Mouse (Mus musculus) cerebellum, adult 2 months (tissue): Measurements from ENCODE around the gene Noc2l. TPM values are rescaled to one million over a fixed set of nuclear protein-coding genes. Genes with fewer than 3 reads are reported as not detected.

ENCODE experiments used
- DNase-seq, 2 experiments: peaks; one replicate each; pipeline ENCODE4 v3.0.0; 2021
- H3K27ac ChIP-seq: fragments of 200-500 bp; 2 replicates; pipeline ENCODE4 v1.5.1; 2012; ENCODE audit warnings: low read length, control low read depth, inconsistent platforms; ENCODE audit not compliant: insufficient read depth
- H3K27me3 ChIP-seq: fragments of 200-500 bp; 2 replicates; pipeline ENCODE4 v1.6.1; 2012; ENCODE audit warnings: inconsistent platforms, mild to moderate bottlenecking, low read length, moderate library complexity; ENCODE audit not compliant: control insufficient read depth, insufficient read depth
- H3K4me1 ChIP-seq: fragments of 200-500 bp; 2 replicates; pipeline ENCODE4 v1.6.1; 2011; ENCODE audit warnings: low read length; ENCODE audit not compliant: control insufficient read depth, insufficient read depth
- H3K4me3 ChIP-seq: fragments of 200-500 bp; replicated peaks from 2 replicates; pipeline ENCODE3; 2011; ENCODE audit warnings: mild to moderate bottlenecking, low read depth, low read length, control low read depth; ENCODE audit not compliant: insufficient read depth
- CTCF ChIP-seq: fragments of 200-500 bp; IDR thresholded peaks from 2 replicates; pipeline ENCODE4 v1.5.1; 2011; ENCODE audit warnings: low read depth, mild to moderate bottlenecking, control low read depth, low read length, moderate library complexity, borderline replicate concordance; ENCODE audit not compliant: insufficient read depth
- POLR2A ChIP-seq: fragments of 200-500 bp; IDR thresholded peaks from 2 replicates; pipeline ENCODE4 v1.6.1; 2011; ENCODE audit warnings: low read length, control low read depth, borderline replicate concordance; ENCODE audit not compliant: insufficient read depth
- WGBS: fragments of 180-500 bp; shearing (Covaris S2); methylation state at CpG from one replicate; pipeline ENCODE4 v1.1.7; 2018; 5-methylcytosine and 5-hydroxymethylcytosine counted together
- polyA plus RNA-seq: library from polyadenylated mRNA; depleted of rRNA; stranded (reverse); fragments of >200 nt; gene quantifications from 2 replicates; pipeline ENCODE4 v1.2.3, GENCODE M21; 2012; rRNA removed

Gene Noc2l
- polyA plus RNA-seq, 1 experiment = 73.5 TPM

DNA sequence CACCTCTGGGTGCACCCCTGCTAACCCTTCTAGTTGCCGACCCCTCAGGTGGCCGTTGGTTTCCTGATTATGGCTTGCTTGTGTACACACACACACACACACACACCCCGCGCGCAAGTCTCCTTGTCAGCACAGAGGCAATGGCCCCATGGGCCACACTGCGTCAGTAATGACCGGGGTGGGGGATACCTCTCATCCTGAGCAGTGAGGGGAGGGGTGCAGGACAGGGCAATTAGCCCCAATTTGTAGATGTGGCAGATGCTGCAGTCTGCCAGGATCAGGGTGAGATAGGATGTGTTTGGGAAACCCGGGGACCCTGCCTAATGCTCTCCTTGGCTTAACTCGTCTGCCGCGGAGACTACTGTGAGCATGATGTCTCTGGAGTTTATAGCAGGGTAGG, 13.8 kb downstream of the Noc2l start:
- Histone ChIP-seq H3K27ac (no peak overlapping the region), H3K4me3 (no peak overlapping the region), H3K4me1 (0 out of 2 replicates have a peak, but pooled peaks cover 3% of the 10 kb centered on the region), H3K27me3 (no peaks in the 10 kb centered on the region; the same call in 1 of the 2 replicates)
- no peak for DNase-seq
- TF ChIP-seq POLR2A = no peak
- TF ChIP-seq CTCF = no peak
- 77% methylated on average over 11 of the region's 11 CpGs for WGBS

DNA sequence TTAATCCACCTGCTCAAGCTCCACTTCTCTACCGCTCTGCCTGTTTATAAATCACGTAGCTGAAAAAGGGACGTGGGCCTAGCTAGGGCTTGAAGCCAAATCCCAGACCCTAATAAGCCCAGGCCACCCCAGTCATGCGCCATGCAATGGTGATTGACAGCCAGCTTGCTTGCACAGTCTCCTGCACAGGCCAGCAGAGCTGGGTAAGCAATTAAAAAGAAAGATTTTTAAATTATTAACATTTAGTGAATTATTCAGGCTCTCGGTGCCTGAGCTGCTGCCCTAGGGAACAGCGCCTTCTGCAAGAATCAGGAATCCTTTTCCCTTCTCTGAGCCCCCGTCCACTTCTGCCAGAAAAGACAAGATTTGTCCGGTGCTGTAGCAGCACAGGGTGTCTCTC, 15.3 kb downstream of the Noc2l start:
- Histone ChIP-seq H3K4me3 (no peak overlapping the region), H3K27ac (no peak overlapping the region), H3K27me3 (no peaks in the 10 kb centered on the region; the same call in 1 of the 2 replicates), H3K4me1 (0 out of 2 replicates have a peak, but pooled peaks cover 3% of the 10 kb centered on the region)
- DNase-seq = no peak
- 58% methylated on average over 8 of the region's 8 CpGs for WGBS
- TF ChIP-seq POLR2A (no peak), CTCF (no peak)

DNA sequence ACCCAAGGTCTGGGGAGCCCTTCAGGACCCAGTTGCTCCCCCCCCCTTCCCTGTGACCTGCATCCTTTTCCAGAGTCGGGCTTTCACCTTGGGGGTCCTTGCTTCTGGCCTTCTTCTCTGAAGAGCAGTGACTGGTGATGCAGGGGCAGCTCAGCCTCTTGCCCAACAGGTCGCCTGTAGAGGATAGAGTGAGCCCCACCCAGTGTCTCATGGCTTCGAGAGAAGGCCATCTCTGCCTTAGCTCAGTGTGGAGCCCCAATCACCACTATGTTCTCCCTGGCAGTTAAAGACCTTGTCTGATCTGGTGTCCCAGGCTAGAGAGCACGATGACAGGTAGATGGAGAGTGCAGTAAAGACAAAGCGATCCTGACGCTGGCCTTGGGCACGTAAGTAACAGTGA, 16.3 kb downstream of the Noc2l start:
- Histone ChIP-seq H3K4me1 (0 out of 2 replicates have a peak, but pooled peaks cover 3% of the 10 kb centered on the region), H3K4me3 (no peak overlapping the region), H3K27ac (no peak overlapping the region), H3K27me3 (no peaks in the 10 kb centered on the region; the same call in 1 of the 2 replicates)
- no peak for DNase-seq
- 35% methylated on average over 7 of the region's 7 CpGs for WGBS
- no peak for TF ChIP-seq CTCF
- TF ChIP-seq POLR2A = no peak

DNA sequence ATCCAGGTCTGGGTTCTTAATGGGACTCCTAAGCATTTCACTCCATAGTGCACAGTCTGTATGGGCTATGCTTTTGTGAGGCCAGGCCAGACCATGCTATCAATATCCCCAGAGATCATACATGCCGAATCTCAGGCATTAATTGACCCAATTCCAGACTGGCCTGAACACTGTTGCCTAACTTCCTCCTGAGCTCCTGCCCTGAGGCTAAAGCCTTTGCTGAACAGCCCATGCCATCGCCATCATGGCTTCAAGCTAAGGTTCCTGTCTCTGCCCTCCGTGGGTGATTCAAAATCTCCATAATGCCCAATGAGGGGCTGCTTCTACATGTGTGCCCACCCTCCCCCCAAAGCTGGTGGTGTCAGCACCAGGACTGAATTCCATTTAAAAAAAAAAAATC, 16.8 kb downstream of the Noc2l start:
- WGBS = 50% methylated on average over 3 of the region's 3 CpGs
- Histone ChIP-seq H3K4me3 (no peak overlapping the region), H3K4me1 (0 out of 2 replicates have a peak, but pooled peaks cover 3% of the 10 kb centered on the region), H3K27ac (no peak overlapping the region), H3K27me3 (no peaks in the 10 kb centered on the region; the same call in 1 of the 2 replicates)
- no peak for TF ChIP-seq CTCF
- TF ChIP-seq POLR2A = no peak
- DNase-seq = no peak

DNA sequence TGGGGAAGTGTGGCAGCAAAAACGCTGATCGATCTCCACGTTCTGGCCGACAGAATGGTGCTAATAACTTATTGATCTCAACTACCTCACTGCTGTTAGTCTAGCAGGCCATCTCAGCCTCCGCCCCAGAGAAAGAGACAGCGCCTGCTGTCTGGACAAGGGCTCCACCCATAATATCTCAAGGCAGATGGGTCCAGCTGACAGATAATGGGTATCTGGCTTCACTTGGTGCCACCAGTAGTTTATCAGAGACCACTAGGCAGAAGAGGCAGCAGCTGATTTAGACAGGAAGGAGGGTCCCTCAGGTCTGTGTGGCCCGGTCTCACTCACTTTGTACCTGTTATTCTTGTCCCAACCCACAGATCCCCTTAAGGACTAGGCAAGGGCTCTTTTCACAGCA, 17.2 kb downstream of the Noc2l start:
- Histone ChIP-seq H3K27ac (no peak overlapping the region), H3K4me3 (no peak overlapping the region), H3K27me3 (no peaks in the 10 kb centered on the region; the same call in 1 of the 2 replicates), H3K4me1 (0 out of 2 replicates have a peak, but pooled peaks cover 3% of the 10 kb centered on the region)
- TF ChIP-seq CTCF (no peak), POLR2A (no peak)
- DNase-seq = no peak
- 63% methylated on average over 7 of the region's 7 CpGs for WGBS

DNA sequence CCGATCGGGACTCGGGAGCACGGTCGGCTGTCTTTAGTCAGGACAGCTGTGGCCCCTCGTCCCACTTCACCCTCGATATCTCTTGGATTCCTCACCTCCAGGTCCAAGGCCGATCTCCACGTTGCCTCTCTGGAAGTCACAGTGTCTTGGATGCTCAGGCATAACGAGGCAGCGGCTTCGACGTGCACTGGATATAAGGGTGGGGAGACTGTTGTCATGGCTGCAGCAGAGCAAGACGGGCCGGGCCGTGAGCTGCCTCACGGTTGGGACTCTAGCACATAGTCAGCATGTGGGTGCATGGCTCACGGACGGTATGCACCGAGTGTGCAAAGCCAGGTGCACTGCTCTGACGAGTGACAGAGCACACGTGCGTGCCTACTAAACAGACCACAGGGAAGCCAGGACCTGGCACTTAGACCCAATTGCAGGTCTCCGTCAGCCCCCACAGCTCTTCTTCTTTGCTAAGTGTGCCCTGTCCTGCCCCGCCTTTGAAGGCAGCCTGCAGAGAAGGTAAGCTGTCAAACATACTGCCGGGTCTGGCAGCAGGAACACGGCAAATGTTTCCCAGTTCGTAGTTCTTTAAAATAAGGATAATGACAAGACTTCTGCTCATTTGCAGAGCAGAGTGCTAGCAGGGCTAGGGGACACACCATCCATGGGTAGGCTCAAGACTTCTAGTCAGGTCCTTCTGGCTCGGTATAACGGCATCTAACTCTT, 18.7 kb downstream of the Noc2l start:
- H3K4me1 ChIP-seq = 0 out of 2 replicates have a peak, but pooled peaks cover 3% of the 10 kb centered on the region
- no peaks in the 10 kb centered on the region; the same call in 1 of the 2 replicates for H3K27me3 ChIP-seq
- DNase-seq = no peak
- TF ChIP-seq POLR2A (no peak), CTCF (no peak)
- no peak overlapping the region for H3K27ac ChIP-seq
- H3K4me3 ChIP-seq = peak overlapping the region; percentile 46
- WGBS = 8% methylated on average over 25 of the region's 30 CpGs

DNA sequence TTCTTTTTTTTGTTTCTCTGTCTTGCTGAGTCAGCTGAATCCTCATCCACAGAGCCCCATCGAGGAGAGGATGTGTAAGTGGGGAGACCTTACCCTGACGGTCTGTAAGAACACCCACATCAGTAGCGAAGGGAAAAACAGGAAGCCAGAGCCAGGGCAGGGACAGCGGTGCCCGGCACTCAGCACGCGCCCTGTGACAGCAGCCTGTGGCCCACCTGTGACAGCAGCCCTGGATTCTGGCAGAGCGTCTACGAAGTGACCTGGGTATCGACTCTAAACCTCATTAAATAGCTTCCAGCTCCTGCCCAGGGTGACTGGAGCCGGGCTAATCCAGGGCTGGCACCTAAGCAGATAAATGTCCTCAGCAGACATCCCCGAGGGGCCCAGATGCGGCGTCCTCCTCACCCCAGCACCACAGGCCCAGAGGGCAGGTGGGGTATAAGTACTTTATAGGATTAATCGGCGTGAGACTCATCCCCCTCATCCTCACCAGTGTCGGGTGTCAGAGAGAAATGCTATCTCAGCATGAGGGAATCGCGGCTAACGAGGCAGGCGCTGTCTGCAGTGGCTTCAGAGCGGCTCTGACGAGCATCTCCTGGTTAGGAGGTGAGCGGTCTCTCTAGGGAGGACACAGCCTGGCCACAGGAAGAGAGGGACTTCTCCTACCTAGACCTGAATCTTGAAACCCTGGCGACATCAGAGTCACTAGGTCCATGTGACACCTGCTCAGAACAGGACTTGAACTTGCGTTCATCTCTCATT, 19.4 kb downstream of the Noc2l start, which contains the start of gene Samd11:
Gene Samd11, minus strand, starts transcription at position 580 of the 762 bp plus-strand sequence.
- H3K4me1 ChIP-seq = 0 out of 2 replicates have a peak, but pooled peaks cover 3% of the 10 kb centered on the region
- no peak for DNase-seq
- no peak within 1 kb of the TSS for H3K27ac ChIP-seq
- WGBS = 39% methylated on average over 26 of the region's 26 CpGs
- TF ChIP-seq CTCF (no peak), POLR2A (no peak)
- no peak within 1 kb of the TSS for H3K4me3 ChIP-seq
- H3K27me3 ChIP-seq = no peaks in the 10 kb centered on the region; the same call in 1 of the 2 replicates

Other genes with a start within 250 kb of the Noc2l start
- gene B3galt6, start 243.4 kb upstream of the Noc2l start, polyA plus RNA-seq = 10.8 and 11.4 TPM in 2 replicates
- gene Sdf4, start 243.1 kb upstream of the Noc2l start, polyA plus RNA-seq = 136 and 142 TPM in 2 replicates
- gene Tnfrsf4, start 222.2 kb upstream of the Noc2l start, polyA plus RNA-seq = 3.6 and 5.2 TPM in 2 replicates
- gene Tnfrsf18, start 209.8 kb upstream of the Noc2l start, polyA plus RNA-seq = 0.10 and 0.11 TPM in 2 replicates
- gene Ttll10, start 176.6 kb upstream of the Noc2l start, polyA plus RNA-seq = 0.11 and 0.32 TPM in 2 replicates
- 32.6 and 34.3 TPM in 2 replicates for gene 9430015G10Rik, start 126.0 kb upstream of the Noc2l start, polyA plus RNA-seq
- gene Rnf223, start 105.5 kb upstream of the Noc2l start, polyA plus RNA-seq = 2.0 and 2.1 TPM in 2 replicates
- 109 and 111 TPM in 2 replicates for gene Agrn, start 38.5 kb upstream of the Noc2l start, polyA plus RNA-seq
- 3.5 and 4.8 TPM in 2 replicates for gene Isg15, start 35.2 kb upstream of the Noc2l start, polyA plus RNA-seq
- gene AW011738, start 32.7 kb upstream of the Noc2l start, polyA plus RNA-seq = 6.6 and 6.8 TPM in 2 replicates
- gene Perm1, start 20.1 kb upstream of the Noc2l start, polyA plus RNA-seq = 1.3 and 1.4 TPM in 2 replicates
- 93.4 and 101 TPM in 2 replicates for gene Plekhn1, start 1.2 kb upstream of the Noc2l start, polyA plus RNA-seq
- 1.7 and 1.8 TPM in 2 replicates for gene Samd11, start 19.6 kb downstream of the Noc2l start, polyA plus RNA-seq
- not detected in 2 replicates for gene Vmn2r-ps159, start 95.1 kb downstream of the Noc2l start, polyA plus RNA-seq